Mouse (Mus musculus) kidney, postnatal 0 days (tissue): ENCODE measurements around the gene Gm20518. TPM values are rescaled to one million over a fixed set of nuclear protein-coding genes. Genes with fewer than 3 reads are reported as not detected.

Experiments used
- ATAC-seq: fragments of 200-750 bp; cut with Nextera tagmentation; replicated peaks from 2 replicates; pipeline ENCODE4 v1.8.0; 2017; ENCODE audit warnings: low read depth, moderate number of reproducible peaks, moderate TSS enrichment, moderate library complexity; ENCODE audit not compliant: low FRiP score
- DNase-seq: peaks from one replicate; pipeline ENCODE4 v3.0.0-alpha.2; 2016; ENCODE audit warnings: low spot score
- H3K27ac ChIP-seq: fragments of 300-500 bp; sonication (generic); 2 replicates; pipeline ENCODE4 v1.5.1; 2014; ENCODE audit warnings: mild to moderate bottlenecking
- H3K27me3 ChIP-seq: fragments of 300-500 bp; sonication (generic); 2 replicates; pipeline ENCODE4 v1.6.1; 2014; ENCODE audit warnings: low read length, mixed read lengths; ENCODE audit not compliant: insufficient read depth
- H3K36me3 ChIP-seq: fragments of 300-500 bp; sonication (generic); 2 replicates; pipeline ENCODE4 v1.6.1; 2014; ENCODE audit warnings: low read length, mixed read lengths; ENCODE audit not compliant: insufficient read depth
- H3K4me1 ChIP-seq: fragments of 300-500 bp; sonication (generic); replicated peaks from 2 replicates; pipeline ENCODE4 v1.6.1; 2014; ENCODE audit warnings: antibody characterized with exemption, low read length, mixed read lengths; ENCODE audit not compliant: insufficient read depth
- H3K4me2 ChIP-seq: fragments of 300-500 bp; sonication (generic); 2 replicates; pipeline ENCODE4 v1.6.1; 2014; ENCODE audit warnings: mild to moderate bottlenecking, low read length, moderate library complexity, mixed read lengths
- H3K4me3 ChIP-seq: fragments of 300-500 bp; sonication (generic); replicated peaks from 2 replicates; pipeline ENCODE4 v1.5.1; 2014; ENCODE audit warnings: low read depth, low read length
- H3K9ac ChIP-seq: fragments of 300-500 bp; sonication (generic); 2 replicates; pipeline ENCODE4 v1.6.1; 2014; ENCODE audit warnings: low read depth, low read length
- H3K9me3 ChIP-seq: fragments of 300-500 bp; sonication (generic); replicated peaks from 2 replicates; pipeline ENCODE4 v1.6.1; 2016; ENCODE audit warnings: low read length, inconsistent platforms, mixed read lengths
- CTCF ChIP-seq: IDR thresholded peaks from 2 replicates; pipeline ENCODE4 v1.5.1; 2016; ENCODE audit warnings: antibody characterized with exemption, low read depth, mild to moderate bottlenecking, moderate library complexity
- WGBS: fragments of 180-500 bp; shearing (Covaris S2); extraction: QIAGEN DNeasy Blood & Tissue Kit; methylation state at CpG from one replicate; pipeline ENCODE4 v1.1.7; 2014; 5-methylcytosine and 5-hydroxymethylcytosine counted together
- polyA plus RNA-seq: library from polyadenylated mRNA; unstranded; fragments of >200 nt; fragmentation: Nextera tagmentation; extraction: Ambion mirVana; gene quantifications from 2 replicates; pipeline ENCODE4 v1.2.1, GENCODE M21; 2015

Gene Gm20518
- polyA plus RNA-seq, 1 experiment from 2014 or later: 3.4 TPM

DNA sequence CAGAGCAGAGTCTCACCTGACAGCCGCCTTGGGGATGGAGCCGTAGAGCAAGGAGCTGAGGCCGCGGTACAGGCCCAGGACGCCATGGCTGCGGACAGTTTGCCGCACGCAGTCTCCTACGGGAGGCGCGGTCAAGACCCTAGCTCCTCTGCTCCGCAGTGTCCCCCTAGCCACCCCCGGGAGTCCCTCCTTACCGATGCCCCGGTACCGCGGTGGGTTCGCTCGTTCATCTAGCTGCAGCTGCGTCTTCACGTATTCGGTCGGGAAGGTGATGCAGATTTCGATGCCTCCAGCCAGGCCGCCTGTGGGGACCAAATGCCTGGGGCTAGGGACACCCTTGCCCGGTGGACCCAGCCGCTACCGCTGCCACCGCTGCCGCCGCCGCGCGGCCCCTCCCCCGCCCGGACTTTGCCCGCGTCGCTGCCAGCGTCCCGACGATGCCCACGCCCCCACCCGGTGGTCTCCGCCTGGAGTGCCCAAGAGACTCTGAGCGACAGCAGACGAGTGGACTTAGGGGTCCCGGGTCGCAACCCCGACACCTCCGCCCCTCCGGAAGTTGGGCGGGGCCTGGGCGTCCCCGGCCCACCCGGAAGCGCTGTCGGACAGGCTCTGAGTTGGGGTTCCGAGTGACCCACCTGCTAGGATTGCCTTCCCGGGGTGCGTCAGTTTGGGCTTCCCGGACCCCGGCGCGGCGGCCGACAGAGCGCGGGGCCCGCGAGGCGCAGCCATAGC lies 36.0 kb upstream of the Gm20518 start:
- Histone ChIP-seq H3K27ac (peak overlapping the region; percentile 94), H3K4me3 (peak overlapping the region; percentile 78), H3K4me1 (peaks cover 2% of the 10 kb centered on the region; the same call in 1 of the 2 replicates), H3K27me3 (no peaks in the 10 kb centered on the region), H3K9me3 (no peaks in the 10 kb centered on the region), H3K36me3 (0 out of 2 replicates have a peak, but pooled peaks cover 6% of the 10 kb centered on the region), H3K4me2 (peak overlapping the region; percentile 98), H3K9ac (peak overlapping the region; percentile 85)
- DNase-seq: peak; percentile 28
- no peak for TF ChIP-seq CTCF
- WGBS: under 1% methylated on average over 72 of the region's 72 CpGs
- ATAC-seq: peak; percentile 31

DNA sequence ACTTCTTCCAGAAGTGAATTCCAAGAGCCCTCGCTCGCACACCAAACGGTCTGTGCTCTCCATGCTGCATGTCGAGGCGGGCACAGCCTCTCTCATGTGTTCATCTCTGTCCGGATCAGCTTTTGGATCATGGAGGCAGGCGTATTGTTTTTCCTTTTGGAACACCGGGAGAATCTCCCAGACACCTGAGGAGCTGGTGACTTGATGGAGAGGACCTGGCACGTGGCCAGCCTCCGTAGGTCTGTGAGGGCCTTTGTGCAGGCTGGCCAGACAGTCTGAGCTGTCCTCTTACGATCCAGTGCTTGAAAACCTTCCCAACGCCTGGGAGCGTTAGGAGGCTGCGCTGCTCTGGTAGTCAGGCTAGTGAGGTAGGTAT lies 30.7 kb upstream of the Gm20518 start:
- TF ChIP-seq CTCF: no peak
- Histone ChIP-seq H3K9me3 (no peaks in the 10 kb centered on the region), H3K4me2 (peak overlapping the region; percentile 69), H3K4me3 (peak overlapping the region; percentile 61), H3K27me3 (peaks cover 12% of the 10 kb centered on the region), H3K27ac (peak overlapping the region; percentile 81), H3K36me3 (0 out of 2 replicates have a peak, but pooled peaks cover 6% of the 10 kb centered on the region), H3K9ac (peak overlapping the region; percentile 73), H3K4me1 (peaks cover 16% of the 10 kb centered on the region; the same call in 1 of the 2 replicates)
- no peak for DNase-seq
- under 1% methylated on average over 14 of the region's 14 CpGs for WGBS
- ATAC-seq: no peak

DNA sequence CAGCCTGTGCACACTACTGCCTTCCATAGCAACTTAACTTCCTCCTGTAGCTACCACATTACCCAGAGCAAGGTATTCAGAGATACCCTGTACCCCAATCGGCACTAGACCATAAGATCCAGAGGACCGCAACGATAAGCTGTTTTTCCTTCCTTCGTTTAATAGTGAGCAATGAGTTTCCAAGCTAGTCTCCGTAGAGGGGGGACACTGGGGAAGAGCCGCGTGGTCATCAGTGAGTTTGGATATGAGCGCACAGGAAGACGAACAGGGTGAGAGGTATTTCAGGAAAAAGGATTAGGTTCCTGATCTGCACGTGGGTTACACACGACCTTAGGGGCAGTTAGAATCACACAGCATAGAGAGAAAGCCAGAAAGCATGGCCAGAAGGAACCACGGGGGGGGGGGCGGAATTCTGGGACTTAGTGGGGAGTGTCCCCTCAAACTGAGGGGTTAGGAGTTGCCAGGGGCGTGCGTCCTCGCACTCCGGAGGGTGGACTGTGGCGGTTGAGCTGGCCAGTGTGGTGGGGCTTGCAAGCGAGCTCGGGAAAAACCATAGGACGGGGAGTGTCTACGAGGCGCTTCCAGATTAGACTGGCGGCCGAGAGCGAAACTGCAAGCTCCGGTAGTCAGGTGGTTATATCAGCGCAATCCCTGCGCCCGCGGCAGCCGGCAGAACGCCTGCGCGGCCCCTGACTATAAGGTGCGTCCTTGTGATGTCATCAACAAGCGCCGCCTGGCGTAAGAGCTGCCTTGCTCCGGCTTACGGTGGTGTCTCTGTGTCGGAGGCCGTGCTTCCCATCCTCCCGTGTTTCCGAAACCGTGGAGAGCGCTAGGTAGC lies 30.1 kb upstream of the Gm20518 start:
- Histone ChIP-seq H3K4me2 (peak overlapping the region; percentile 83), H3K36me3 (0 out of 2 replicates have a peak, but pooled peaks cover 6% of the 10 kb centered on the region), H3K27ac (peak overlapping the region; percentile 81), H3K4me3 (peak overlapping the region; percentile 61), H3K4me1 (peaks cover 16% of the 10 kb centered on the region; the same call in 1 of the 2 replicates), H3K9ac (peak overlapping the region; percentile 73), H3K9me3 (no peaks in the 10 kb centered on the region), H3K27me3 (peaks cover 17% of the 10 kb centered on the region)
- TF ChIP-seq CTCF: peak; percentile 64
- DNase-seq (peak; percentile 99), ATAC-seq (peak; percentile 98)
- 2% methylated on average over 47 of the region's 47 CpGs for WGBS

DNA sequence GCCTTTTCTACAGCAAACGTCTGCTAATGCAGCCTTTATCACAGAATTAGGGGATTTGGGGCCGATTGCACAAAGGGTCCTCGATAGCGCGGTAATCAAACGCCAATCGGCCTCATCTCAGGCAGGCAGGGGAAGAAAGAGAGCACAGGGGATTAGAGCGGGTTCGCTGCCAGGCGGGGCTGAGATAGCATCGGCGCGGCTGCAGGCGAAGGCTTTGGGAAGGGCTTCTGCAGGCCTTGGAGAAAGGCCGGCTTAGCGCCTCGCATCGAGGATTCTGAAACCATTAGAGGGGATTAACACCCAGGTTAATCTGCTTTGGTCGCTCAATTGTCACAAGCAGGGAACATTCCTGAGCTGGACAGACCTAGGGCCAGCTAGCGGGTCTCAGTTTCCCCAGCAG lies 29.1 kb upstream of the Gm20518 start:
- Histone ChIP-seq H3K4me3 (no peak overlapping the region), H3K27ac (no peak overlapping the region), H3K9me3 (no peaks in the 10 kb centered on the region), H3K4me2 (peak overlapping the region; percentile 83; the same call in 1 of the 2 replicates), H3K4me1 (peaks cover 16% of the 10 kb centered on the region; the same call in 1 of the 2 replicates), H3K9ac (peak overlapping the region; percentile 52; the same call in 1 of the 2 replicates), H3K27me3 (peaks cover 26% of the 10 kb centered on the region), H3K36me3 (0 out of 2 replicates have a peak, but pooled peaks cover 6% of the 10 kb centered on the region)
- WGBS: 13% methylated on average over 20 of the region's 20 CpGs
- ATAC-seq (no peak), DNase-seq (no peak)
- no peak for TF ChIP-seq CTCF

GRCm38 (mm10) chr16:17914307-17915249 lies 23.1 kb upstream of the Gm20518 start, which contains the start of gene Gsc2:
Gene Gsc2, minus strand, starts transcription at chr16:17915059.
- WGBS: under 1% methylated on average over 96 of the region's 106 CpGs
- H3K27ac ChIP-seq: no peak within 1 kb of the TSS
- peak within 1 kb of the TSS; percentile 36 for H3K4me3 ChIP-seq
- peaks cover 54% of the 10 kb centered on the region for H3K27me3 ChIP-seq
- ATAC-seq (peak; percentile 18; the same call in 1 of the 2 replicates), DNase-seq (no peak)
- no peaks in the 10 kb centered on the region for H3K9me3 ChIP-seq
- TF ChIP-seq CTCF: no peak
- no peaks in the 10 kb centered on the region for H3K36me3 ChIP-seq
- H3K9ac ChIP-seq: 0 out of 2 replicates have a peak within 1 kb of the TSS, but pooled peaks have one; percentile 35
- peak within 1 kb of the TSS; percentile 62 for H3K4me2 ChIP-seq
- peaks cover 11% of the 10 kb centered on the region for H3K4me1 ChIP-seq
